Mouse (Mus musculus) heart, adult 2 months (tissue): ENCODE data around the gene 4921504E06Rik. TPM values are rescaled to one million over a fixed set of nuclear protein-coding genes. Genes with fewer than 3 reads are reported as not detected.

Experiments
- DNase-seq, 2 experiments: peaks; one replicate each; pipeline ENCODE4 v3.0.0; 2021
- H3K27ac ChIP-seq: fragments of 200-600 bp; 2 replicates; pipeline ENCODE4 v1.8.1; 2022
- H3K27me3 ChIP-seq: fragments of 200-500 bp; 2 replicates; pipeline ENCODE4 v1.6.1; 2012; ENCODE audit warnings: mild to moderate bottlenecking, low read length, inconsistent platforms, mixed read lengths; ENCODE audit not compliant: control insufficient read depth, insufficient read depth
- H3K36me3 ChIP-seq: fragments of 200-500 bp; 2 replicates; pipeline ENCODE4 v1.6.1; 2012; ENCODE audit warnings: low read length, inconsistent platforms; ENCODE audit not compliant: control insufficient read depth, insufficient read depth
- H3K4me1 ChIP-seq: fragments of 200-500 bp; 2 replicates; pipeline ENCODE4 v1.6.1; 2011; ENCODE audit warnings: low read length; ENCODE audit not compliant: control insufficient read depth, insufficient read depth
- H3K4me3 ChIP-seq: fragments of 200-600 bp; 2 replicates; pipeline ENCODE4 v1.8.1; 2022
- H3K79me2 ChIP-seq: fragments of 200-500 bp; replicated peaks from 2 replicates; pipeline ENCODE4 v1.6.1; 2012; ENCODE audit warnings: mild to moderate bottlenecking, inconsistent platforms, low read length, moderate library complexity, mixed read lengths; ENCODE audit not compliant: control insufficient read depth, insufficient read depth
- H3K9ac ChIP-seq: fragments of 200-500 bp; 2 replicates; pipeline ENCODE4 v1.6.1; 2012; ENCODE audit warnings: low read depth, mild to moderate bottlenecking, control low read depth, inconsistent platforms, low read length, mixed read lengths
- CTCF ChIP-seq: fragments of 200-600 bp; IDR thresholded peaks from 2 replicates; pipeline ENCODE4 v1.8.1; 2022; ENCODE audit warnings: antibody characterized with exemption, mild to moderate bottlenecking, moderate library complexity
- EP300 ChIP-seq: fragments of 200-500 bp; IDR thresholded peaks from 2 replicates; pipeline ENCODE4 v1.6.1; 2011; ENCODE audit warnings: low read depth, low read length, control low read depth; ENCODE audit not compliant: insufficient read depth
- POLR2A ChIP-seq: fragments of 200-500 bp; IDR thresholded peaks from 2 replicates; pipeline ENCODE4 v1.6.1; 2011; ENCODE audit warnings: mild to moderate bottlenecking, low read depth, low read length, control low read depth; ENCODE audit not compliant: insufficient read depth
- WGBS: fragments of 180-500 bp; shearing (Covaris S2); methylation state at CpG from one replicate; pipeline ENCODE4 v1.1.7; 2018; 5-methylcytosine and 5-hydroxymethylcytosine counted together
- intact Hi-C: fragments of 180-260 bp; cut with DNase I; formaldehyde crosslinking; loops from one replicate; pipeline ENCODE4 v1.15.1; 2025
- polyA plus RNA-seq: library from polyadenylated mRNA; depleted of rRNA; stranded (reverse); fragments of >200 nt; gene quantifications from 2 replicates; pipeline ENCODE4 v1.2.3, GENCODE M21; 2012
- total RNA-seq, 2 experiments: library from RNA; stranded (reverse); gene quantifications; 2 replicates each; pipeline ENCODE4 v1.2.3; 2021

Gene 4921504E06Rik
- total and polyA plus RNA-seq, 3 experiments = not detected

DNA sequence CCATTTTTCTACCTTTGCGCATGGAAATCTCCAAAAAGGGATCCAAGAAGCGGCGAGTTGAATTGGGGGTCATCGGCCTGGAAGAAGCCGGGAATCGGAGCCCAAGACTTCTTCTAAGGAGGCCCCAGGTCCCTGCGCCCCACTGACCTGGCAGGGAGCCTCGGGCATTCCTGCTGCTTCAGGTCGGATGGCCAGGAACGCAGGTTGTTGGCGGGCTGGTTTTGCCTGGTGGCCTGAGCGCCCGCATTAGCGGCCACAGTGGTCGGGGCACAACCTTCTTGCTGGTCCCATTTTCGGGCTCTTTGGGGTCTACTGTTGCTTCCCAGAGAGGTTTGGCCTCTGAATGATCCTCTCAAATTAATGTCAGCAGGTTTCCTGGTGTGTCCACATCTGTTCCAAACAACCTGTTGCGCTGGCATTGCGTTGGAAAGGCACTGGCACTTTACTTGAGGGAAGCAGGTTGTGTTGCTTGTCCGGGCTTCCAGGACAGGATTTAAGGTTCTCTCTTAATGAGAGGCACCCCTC, 101.1 kb downstream of the 4921504E06Rik start:
- Histone ChIP-seq H3K27me3 (peaks cover 3% of the 10 kb centered on the region; the same call in 1 of the 2 replicates), H3K4me3 (no peak overlapping the region), H3K36me3 (no peaks in the 10 kb centered on the region), H3K27ac (no peak overlapping the region), H3K4me1 (no peaks in the 10 kb centered on the region), H3K9ac (no peak overlapping the region), H3K79me2 (no peaks in the 10 kb centered on the region)
- WGBS = 2% methylated on average over 19 of the region's 19 CpGs
- TF ChIP-seq EP300 (no peak), CTCF (no peak), POLR2A (no peak)
- no peak for DNase-seq
- intact Hi-C loops = no loop called here

GRCm38 (mm10) chr2:19449308-19449707, 104.4 kb downstream of the 4921504E06Rik start:
- TF ChIP-seq EP300 (no peak), CTCF (no peak), POLR2A (no peak)
- DNase-seq = no peak
- Histone ChIP-seq H3K27me3 (peaks cover 18% of the 10 kb centered on the region), H3K36me3 (no peaks in the 10 kb centered on the region), H3K4me3 (no peak overlapping the region), H3K79me2 (no peaks in the 10 kb centered on the region), H3K9ac (no peak overlapping the region), H3K4me1 (no peaks in the 10 kb centered on the region), H3K27ac (no peak overlapping the region)
- intact Hi-C loops = no loop called here
- WGBS = 55% methylated on average over 4 of the region's 4 CpGs

DNA sequence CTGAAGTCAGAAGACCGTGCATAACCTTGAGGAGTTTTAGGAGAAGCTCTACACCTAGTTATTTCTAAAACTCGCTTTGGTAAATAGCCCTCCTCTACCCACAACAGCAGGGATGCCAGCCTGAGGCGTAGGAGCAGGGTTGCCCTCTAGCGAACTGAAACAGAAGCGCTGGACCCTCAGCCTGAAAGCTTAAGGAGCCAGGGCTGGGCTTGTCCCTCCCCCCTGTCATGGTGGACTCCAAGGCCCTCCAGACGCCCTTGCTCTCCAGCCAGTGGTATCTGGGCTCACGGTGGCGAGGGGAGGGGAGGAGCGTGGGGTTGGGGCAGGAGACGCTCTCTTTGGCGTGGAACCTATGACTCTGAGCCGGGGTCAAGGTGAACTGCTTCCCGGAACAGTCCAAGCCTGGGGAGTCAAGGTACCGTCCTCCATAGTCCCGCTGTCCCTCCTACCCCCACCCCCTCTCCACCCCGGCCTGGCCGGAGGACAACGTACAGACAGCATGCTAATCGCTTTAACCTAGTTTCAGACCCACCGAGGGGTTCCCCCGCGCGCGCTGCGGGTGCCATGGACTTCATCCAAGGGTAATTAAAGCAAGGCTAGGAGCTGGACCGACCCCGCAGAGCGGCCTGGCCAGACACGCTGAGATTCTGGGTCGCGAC, 105.5 kb downstream of the 4921504E06Rik start:
- DNase-seq = no peak
- intact Hi-C loops = no loop called here
- no peaks in the 10 kb centered on the region for H3K79me2 ChIP-seq
- 3% methylated on average over 31 of the region's 31 CpGs for WGBS
- H3K9ac ChIP-seq = no peak overlapping the region
- H3K4me3 ChIP-seq = no peak overlapping the region
- no peaks in the 10 kb centered on the region for H3K4me1 ChIP-seq
- no peak overlapping the region for H3K27ac ChIP-seq
- peaks cover 17% of the 10 kb centered on the region for H3K27me3 ChIP-seq
- H3K36me3 ChIP-seq = no peaks in the 10 kb centered on the region
- peak; percentile 29 for TF ChIP-seq CTCF
- no peak for TF ChIP-seq EP300
- TF ChIP-seq POLR2A = no peak

DNA sequence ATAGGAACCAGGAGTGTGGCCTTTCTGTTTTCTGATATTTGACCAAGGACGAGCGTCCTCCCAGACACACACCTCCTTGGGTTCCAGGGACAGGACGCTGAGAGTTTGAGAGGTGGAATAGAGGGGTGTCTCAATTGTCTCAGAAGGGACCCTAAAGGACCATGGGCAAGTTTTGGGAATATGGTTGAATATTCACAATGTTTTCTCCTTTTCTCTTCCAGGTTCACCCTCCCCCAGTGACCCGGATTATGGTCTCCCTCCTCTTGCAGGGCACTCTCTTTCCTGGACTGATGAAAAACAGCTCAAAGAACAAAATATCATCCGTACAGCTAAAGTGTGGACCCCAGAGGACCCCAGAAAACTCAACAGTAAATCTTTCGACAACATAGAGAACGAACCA, 107.0 kb downstream of the 4921504E06Rik start:
- no peaks in the 10 kb centered on the region for H3K79me2 ChIP-seq
- H3K4me3 ChIP-seq = no peak overlapping the region
- no peak overlapping the region for H3K27ac ChIP-seq
- DNase-seq = no peak
- intact Hi-C loops = no loop called here
- WGBS = 10% methylated on average over 7 of the region's 7 CpGs
- H3K36me3 ChIP-seq = no peaks in the 10 kb centered on the region
- H3K27me3 ChIP-seq = peaks cover 17% of the 10 kb centered on the region
- no peaks in the 10 kb centered on the region for H3K4me1 ChIP-seq
- TF ChIP-seq EP300 (no peak), POLR2A (no peak), CTCF (no peak)
- no peak overlapping the region for H3K9ac ChIP-seq

DNA sequence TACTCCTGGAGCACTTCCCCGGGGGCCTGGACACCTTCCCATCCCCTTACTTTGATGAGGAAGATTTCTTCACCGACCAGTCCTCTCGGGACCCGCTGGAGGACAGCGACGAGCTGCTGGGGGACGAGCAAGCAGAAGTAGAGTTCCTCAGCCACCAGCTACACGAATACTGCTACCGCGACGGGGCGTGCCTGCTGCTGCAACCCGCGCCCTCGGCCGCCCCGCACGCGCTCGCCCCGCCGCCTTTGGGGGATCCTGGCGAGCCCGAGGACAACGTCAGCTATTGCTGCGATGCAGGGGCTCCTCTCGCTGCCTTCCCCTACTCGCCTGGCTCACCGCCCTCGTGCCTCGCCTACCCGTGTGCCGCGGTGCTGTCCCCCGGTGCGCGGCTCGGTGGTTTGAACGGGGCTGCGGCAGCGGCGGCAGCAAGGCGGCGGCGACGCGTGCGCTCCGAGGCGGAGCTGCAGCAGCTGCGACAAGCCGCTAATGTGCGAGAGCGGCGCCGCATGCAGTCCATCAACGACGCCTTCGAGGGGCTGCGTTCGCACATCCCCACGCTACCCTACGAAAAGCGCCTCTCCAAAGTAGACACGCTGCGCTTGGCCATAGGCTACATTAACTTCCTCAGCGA, 107.7 kb downstream of the 4921504E06Rik start:
- Histone ChIP-seq H3K27me3 (peaks cover 17% of the 10 kb centered on the region), H3K36me3 (no peaks in the 10 kb centered on the region), H3K4me1 (no peaks in the 10 kb centered on the region), H3K9ac (no peak overlapping the region), H3K27ac (no peak overlapping the region), H3K4me3 (no peak overlapping the region), H3K79me2 (no peaks in the 10 kb centered on the region)
- intact Hi-C loops = no loop called here
- no peak for TF ChIP-seq POLR2A
- TF ChIP-seq EP300 = no peak
- no peak for TF ChIP-seq CTCF
- WGBS = 1% methylated on average over 67 of the region's 67 CpGs
- no peak for DNase-seq
